Mouse (Mus musculus) lung, postnatal 14 days (tissue): ENCODE measurements around the gene Gclm.

ENCODE experiments used
- DNase-seq: peaks from one replicate; pipeline ENCODE4 v3.0.0; 2021

The Gclm gene

DNA sequence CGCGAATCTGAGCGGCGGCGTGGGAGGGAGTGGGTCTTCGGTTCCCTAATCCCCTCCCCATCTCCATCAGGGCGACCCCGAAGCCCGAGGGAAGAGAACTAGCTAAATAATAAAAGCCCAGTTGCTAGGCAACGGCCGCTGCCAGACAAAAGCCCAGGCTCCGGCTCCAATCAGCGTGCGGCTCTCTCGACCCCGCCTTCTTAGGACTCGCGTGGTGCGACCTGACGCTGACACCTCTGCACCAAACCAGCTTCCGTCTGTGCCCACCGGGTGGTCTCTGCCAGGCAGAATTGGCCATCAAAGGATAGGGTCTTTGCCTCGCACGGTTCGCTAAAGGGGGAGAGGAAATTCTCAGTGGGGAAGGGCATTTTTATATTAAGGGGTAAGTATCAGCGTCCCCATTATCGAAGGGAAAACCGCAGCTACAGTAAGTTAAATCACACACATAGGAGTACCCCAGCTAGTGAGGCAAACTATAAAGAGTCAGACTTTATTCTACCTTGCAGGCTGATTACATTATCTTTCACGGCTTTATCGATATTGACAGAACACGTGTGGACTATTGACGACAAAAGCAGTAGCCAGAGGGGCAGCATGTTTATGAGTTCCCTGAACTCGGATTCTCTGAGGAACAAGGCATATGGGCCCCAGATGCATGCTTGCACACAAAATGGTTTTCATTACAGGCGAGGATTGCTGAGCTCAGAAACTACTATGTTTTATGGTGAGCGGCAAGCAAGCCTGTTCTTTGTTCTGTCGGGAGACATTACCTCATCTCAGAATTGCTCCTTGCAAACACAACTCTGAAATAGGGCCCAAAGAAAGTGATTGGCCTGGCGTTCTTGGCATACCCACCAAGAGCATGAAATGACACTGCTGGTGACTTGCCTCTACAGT is 48.8 kb downstream of the Gclm start, which contains the start of gene Bcar3:
Bcar3 (plus strand) TSS at position 183 of the 897 bp plus-strand sequence.
- peak; percentile 93 for DNase-seq

GRCm38 (mm10) chr3:122295511-122295910 is 50.2 kb downstream of the Gclm start:
- DNase-seq: peak; percentile 58

GRCm38 (mm10) chr3:122296979-122297378 is 51.6 kb downstream of the Gclm start:
- no peak for DNase-seq

DNA sequence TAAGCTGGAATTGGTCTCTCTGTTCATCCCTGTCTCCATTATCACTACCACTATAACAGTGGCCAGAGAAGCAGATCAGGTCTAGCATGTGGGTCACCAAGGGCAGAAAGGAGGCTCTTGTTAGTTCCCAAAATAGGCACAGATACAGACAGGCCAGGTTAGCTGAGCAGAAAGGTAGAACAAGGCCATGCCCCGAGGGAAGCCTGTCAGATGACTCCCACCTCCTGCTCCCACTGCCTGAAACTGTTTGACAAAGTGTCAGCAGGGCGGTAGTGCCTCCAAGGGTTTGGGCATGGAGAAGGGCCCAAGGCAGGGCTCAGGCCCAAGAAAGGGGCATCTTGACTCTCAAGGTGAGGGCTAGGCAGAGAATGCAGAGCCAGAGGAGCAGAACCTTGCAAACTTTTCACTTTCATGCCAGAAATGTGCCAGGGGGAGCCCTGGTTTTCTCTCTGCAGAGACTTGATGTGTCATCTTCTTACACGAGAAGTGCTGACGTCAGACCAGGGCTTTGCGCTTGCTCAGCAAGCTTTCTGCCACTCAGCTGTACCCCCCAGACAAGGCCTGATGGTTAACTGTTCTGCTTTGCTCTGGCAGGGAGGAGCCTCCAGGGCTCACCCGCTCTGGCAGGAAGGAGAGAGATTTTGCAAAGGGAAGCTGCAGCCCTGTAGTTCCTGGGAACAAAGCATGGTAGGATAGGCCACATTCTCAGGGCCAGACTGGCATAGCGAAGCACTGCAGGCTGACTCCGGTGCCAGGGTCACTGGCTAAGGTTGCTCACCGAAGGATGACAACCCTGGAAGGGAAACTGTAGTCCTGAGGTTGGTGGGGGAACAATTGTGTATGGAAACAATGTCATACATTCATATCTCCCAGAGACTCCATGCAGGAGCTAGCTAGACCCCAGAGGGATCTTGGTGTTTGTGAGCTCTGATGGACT is 55.9 kb downstream of the Gclm start:
- DNase-seq: peak; percentile 14

- DNase-seq: no peak
These were observed 59.2 kb downstream of the Gclm start for GRCm38 (mm10) chr3:122304560-122304959.

DNA sequence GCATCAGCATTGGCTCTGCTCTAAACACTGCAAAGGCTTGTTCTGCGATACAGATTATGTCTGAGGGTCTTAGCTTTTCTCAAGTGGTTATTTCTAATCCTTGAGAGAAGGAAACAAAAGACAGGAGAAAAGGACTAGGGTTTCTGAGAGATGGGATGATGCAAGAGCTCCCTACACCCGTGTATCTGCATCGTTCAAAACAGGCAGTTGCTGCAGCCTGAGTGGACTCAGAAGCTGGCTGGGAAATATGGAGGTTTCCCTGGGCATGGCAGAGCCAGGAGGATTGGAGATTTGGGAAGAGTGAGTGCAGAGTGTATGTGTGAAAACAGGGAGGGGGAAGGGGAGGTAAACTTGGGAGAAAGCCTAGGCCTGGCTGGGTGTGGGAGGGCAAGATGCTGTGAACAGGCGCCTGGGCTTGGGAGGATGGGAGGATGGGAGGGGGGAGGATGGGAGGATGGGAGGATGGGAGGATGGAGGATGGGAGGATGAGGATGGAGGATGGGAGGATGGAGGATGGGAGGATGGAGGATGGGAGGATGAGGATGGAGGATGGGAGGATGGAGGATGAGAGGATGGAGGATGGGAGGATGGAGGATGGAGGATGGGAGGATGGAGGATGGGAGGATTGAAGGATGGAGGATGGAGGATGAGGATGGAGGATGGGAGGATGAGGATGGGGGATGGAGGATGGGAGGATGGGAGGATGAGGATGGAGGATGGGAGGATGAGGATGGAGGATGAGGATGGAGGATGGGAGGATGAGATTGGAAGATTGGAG is 62.7 kb downstream of the Gclm start:
- no peak for DNase-seq

GRCm38 (mm10) chr3:122308981-122309380 is 63.6 kb downstream of the Gclm start:
- DNase-seq: no peak

- peak; percentile 91 for DNase-seq
These were observed 66.7 kb downstream of the Gclm start for GRCm38 (mm10) chr3:122312078-122312477.

DNA sequence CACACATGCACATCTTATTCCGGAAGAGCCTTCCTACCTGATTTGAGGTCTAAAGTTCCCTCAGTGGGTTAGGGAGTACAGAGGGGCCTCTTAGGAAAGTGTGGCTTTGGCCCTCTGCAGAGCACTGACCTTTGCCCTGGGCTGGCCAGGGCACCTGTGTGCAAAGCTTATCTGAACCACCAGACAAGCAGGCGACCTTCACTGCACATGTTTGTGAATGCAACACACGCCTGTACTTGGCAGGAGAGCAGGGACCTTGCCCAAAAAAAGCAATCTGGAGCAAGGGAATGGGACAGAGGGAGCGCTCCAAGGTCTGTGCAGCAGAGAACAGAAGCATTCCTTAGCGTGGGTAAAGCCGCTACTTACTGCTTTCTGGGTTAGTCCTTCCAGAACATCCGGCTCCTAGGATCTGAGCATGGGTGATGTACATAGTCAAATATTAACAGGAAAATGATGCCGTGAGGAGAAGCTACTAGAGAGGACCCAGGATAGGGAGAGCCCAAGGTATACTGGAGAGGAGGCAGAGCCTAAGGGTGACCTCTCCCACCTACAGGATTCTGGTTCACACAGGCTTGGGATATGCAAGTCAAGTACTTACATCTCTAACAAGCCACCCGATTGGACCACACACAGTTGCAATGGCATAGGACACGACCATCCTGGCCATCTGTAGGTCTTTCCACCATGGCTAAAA is 67.7 kb downstream of the Gclm start:
- no peak for DNase-seq

GRCm38 (mm10) chr3:122313936-122314335 is 68.6 kb downstream of the Gclm start:
- DNase-seq: no peak

- DNase-seq: no peak
These were observed 71.3 kb downstream of the Gclm start for GRCm38 (mm10) chr3:122316621-122317020.

GRCm38 (mm10) chr3:122317339-122317738 is 72.0 kb downstream of the Gclm start:
- no peak for DNase-seq
